Mouse (Mus musculus): Measurements from ENCODE around the gene Hdac7. TPM values are rescaled to one million over a fixed set of nuclear protein-coding genes. Genes with fewer than 3 reads are reported as not detected.

Gene Hdac7
- total RNA-seq, 2 experiments from 2014 or later = 23.7 to 25.9 TPM

DNA sequence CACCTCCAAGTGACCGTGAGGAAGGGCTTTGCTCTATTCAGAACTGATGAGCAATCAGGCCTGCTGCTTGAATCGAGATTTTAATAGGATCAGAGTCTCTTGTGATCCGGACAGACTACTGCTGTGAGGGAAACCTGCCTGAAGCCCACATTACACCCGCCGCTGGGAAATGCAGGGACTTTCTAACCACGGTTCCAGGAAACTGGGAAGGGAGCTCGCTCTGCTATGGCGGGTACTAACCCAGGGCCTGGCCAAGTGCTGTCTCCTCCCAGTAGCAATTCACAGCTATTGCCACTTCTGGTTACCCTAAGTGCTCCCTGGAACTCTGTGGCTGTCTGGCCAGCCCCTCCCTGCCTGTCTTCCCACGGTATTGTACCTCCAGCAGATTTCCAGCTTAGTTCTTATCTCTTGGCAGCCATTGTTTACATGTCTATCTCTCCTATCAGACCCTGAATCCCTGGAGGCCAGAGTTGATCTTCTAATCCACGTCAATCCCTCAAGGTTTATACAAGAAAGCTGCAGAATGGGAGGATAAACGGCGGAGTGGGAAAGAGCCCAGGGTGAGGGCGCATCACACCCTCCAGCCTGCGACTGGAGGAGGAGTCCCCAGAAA lies 18.7 kb upstream of the Hdac7 start:
- intact Hi-C loops (cut with DNase I) = no loop called here
- no peak for DNase-seq (ENCODE audit: low spot score in 2 of 2)

DNA sequence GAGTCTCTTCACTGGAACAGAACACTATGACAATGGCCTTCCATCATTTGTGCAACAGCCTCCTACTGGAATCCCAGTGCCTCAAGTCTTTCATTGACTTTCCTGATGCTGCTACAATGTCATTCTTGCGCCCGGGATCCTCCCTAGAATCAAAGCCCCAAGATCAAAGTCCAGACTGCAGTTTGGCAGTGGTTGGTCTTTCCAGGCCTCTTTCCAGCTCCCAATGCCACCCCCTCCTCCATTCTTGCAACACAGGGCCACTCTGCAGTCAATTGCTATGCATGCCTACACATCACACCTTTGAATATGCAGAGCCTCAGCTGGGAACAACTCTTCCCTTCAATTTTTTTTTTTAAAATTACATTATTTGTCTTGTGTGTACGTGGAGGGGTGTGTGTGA lies 16.1 kb upstream of the Hdac7 start:
- intact Hi-C loops (cut with DNase I) = no loop called here

DNA sequence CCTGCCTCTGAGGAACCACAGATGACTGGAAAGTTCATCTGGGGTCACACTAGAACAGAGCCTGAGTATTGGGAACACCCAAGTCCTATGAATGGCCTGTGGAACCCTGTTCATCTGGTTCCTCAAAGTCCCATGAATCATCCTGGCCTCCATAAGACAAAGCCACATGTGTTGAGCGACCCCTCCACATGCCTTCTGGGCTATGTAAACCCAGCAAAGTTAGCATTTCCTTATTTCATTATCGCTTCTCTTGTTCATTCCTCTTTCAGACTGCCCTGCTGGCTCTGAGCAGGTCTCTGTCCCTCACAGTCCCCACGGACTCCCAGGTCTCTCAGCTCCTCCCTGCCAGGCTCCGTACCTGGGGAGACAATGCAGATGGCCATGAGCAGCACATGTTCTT lies 14.1 kb upstream of the Hdac7 start:
- DNase-seq (ENCODE audit: low spot score in 2 of 2) = no peak
- intact Hi-C loops (cut with DNase I) = no loop called here

More for the DNA sequence above, 16.1 kb upstream of the Hdac7 start:
- DNase-seq (ENCODE audit: low spot score in 2 of 2) = no peak

DNA sequence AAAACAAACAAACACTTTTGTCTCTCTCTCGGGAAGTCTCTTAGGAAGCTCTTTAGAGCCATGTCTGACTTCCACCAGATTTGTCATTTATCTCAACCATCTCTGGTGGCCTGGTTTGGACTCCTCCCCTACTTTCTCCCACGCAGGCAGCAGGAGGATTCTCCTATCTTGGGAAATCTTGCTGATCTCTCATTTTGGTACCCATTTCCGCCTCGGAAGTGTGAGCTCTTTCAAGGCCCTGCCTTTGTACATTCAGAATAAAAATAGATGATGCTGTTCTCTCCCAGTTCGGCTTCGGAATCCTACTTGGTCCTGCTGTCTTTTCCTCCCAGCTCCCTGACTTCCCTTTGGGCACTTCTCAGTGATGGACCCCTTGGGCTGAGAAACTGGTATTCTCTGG lies 10.2 kb upstream of the Hdac7 start:
- intact Hi-C loops (cut with DNase I) = loop anchor here (1.0 kb wide), 1 partner anchor 98 kb away; no protein-coding TSS in a partner anchor
- no peak for DNase-seq (ENCODE audit: low spot score in 2 of 2)

DNA sequence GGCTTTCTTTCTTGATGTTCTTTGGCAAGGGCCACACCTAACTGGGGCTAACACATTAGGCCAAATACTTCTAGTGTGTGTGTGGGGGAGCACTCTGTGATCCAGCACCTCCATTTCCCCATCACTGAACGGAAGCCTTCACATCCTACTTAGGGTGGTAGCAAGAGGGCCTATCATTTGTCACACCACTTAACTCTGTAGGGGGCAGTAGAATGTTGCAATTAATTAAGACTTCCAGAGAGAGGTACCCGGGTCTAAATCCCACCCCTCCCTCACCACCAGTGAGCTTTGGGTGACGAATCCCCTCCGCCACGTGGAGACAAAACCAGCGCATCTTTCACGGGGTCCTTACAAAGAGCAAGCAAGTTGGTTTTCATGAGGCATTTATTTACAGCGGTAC lies 9.8 kb upstream of the Hdac7 start:
- DNase-seq (ENCODE audit: low spot score in 2 of 2) = no peak
- intact Hi-C loops (cut with DNase I) = loop anchor here (1.0 kb wide), 1 partner anchor 98 kb away; no protein-coding TSS in a partner anchor

DNA sequence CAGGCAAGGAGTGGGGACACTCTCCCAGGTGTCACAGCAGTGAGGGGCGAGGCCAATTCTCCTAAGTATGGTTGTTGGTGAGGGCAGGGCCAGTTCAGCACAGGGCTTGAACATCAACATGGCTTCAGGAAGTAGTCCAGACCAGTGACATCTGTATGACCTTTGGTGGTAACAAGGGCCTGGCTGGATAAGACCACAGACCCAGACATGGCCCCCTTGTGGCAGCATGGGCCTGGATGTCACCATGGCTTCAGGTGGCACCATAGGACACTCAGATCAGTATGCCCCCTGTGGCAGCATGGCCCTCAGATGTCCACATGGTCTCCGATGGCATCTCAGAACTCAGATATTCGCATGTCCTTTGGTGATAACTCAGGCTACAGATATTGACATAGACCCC lies 8.0 kb upstream of the Hdac7 start:
- DNase-seq (ENCODE audit: low spot score in 2 of 2) = no peak
- intact Hi-C loops (cut with DNase I) = no loop called here

DNA sequence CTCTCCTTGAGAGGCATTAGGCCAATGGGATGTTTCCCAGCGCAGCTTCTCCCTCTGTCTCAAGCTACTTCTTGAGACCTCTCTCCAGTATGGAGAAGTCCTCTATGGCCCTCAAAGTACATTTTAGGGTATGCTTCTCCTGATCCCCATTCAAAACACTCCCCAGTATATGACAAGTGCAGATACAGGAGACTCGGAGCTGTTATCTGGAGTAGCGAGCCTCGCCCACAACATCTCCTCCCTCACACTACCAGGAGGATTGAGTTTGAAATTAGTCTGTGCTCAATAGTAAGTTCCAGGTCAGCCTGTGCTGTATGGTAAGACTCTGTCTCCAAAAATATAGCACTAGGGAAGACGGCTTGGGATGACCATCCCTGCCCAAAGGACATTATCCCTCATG lies 6.7 kb upstream of the Hdac7 start:
- intact Hi-C loops (cut with DNase I) = no loop called here

DNA sequence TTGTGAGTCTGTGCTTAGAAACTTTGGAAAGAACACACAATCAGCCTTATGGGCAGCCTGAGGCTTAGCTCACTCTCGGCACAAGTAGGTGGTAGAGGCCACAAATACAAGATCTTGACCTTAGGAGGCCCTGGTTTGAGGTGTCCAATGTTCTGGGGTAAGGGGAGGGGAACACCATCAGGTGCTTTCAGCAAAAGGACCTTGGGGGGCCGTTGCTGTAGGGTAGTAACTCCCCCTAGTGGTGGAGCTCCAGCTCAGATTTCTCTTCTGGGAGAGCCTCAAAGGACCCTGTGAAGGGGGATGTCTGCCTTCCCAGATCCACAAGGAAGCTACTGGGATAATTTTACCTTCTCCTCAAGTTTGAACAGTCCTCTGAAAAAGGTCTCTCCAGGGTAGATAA lies 6.1 kb upstream of the Hdac7 start:
- intact Hi-C loops (cut with DNase I) = no loop called here
- no peak for DNase-seq (ENCODE audit: low spot score in 2 of 2)

More for the DNA sequence above, 6.7 kb upstream of the Hdac7 start:
- no peak for DNase-seq (ENCODE audit: low spot score in 2 of 2)

DNA sequence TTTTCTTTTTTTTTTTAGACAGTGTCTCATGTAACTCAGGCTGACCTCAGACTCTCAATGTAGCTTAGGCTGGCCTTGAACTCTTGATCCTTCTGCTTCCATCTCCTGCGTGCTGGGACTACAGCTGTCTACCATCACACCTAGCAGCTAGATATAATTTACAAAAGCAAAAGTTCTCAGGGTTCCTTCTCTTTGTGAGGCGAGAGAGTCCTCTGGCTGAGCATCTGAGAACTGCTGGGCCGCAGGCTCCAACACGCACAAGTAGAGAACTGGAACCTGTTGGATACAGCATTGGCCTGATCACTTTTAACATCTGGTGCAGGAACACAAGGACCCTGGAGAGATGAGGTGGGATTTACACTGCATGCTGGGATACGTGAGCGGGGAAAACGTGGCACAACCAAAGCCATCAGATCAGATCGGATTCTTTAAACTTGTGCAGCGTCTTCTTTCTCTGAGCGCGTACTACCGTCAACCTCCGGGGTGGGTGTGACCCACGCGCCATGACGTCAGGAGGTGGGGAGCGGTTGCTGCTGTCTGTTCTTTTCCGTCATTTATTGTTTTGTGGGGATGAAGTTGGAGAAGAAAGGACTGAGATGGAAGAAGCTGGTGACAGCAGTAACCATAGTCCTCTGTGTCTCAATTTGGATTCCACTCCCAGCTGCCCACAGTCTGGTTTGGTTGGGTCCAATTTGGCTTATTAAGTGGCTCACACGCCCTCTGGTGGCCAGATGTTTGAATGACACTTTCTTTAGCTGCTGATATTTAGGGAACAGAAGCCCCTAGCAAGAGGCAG lies 5.0 kb upstream of the Hdac7 start:
- intact Hi-C loops (cut with DNase I) = loop anchor here (1.0 to 5.0 kb wide), 2 partner anchors 65 to 132 kb away; no protein-coding TSS in a partner anchor
- peak; percentile 91 to 95 for DNase-seq (ENCODE audit: low spot score in 2 of 2)

DNA sequence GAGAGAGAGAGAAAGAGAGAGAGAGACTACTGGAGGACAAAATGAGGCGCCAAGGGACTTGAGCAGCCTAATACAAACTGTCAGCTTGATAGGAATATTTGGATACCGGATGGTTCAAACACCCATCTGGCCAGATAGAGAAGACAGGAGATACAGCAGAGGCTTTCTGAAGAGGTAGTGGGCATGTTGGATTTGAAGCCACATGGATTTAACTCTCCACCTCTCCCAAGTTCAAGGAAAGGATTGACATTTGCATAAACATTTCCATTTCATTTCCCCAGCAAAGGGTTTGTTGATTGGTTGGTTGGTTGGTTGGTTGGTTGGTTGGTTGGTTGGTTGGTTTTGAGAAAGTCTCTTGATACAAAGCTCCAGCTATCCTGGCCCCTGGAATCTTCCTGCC lies 3.6 kb upstream of the Hdac7 start:
- intact Hi-C loops (cut with DNase I) = loop anchor here (5.0 kb wide), 1 partner anchor 131 kb away; no protein-coding TSS in a partner anchor

DNA sequence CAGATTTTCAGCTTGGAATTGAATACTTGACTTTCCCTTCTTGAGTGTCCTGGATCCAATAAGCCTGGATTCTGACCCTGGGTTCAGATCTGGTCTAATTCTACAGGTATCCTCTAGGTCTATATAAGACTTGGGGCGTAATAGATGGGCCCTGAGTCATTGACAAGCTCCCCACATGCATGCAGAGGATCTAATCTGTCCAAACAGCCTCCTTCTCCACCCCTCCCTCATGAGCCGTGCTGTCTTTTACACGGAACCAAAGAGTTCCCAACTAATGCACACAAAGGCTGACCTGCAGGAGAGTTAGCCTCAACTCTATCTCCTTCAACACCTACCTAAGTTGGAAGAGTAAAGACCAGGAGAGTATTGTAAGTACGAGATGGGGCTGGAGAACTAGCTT lies 3.0 kb upstream of the Hdac7 start:
- DNase-seq (ENCODE audit: low spot score in 2 of 2) = no peak
- intact Hi-C loops (cut with DNase I) = loop anchor here (5.0 kb wide), 1 partner anchor 130 kb away; no protein-coding TSS in a partner anchor

More for the DNA sequence above, 3.6 kb upstream of the Hdac7 start:
- no peak for DNase-seq (ENCODE audit: low spot score in 2 of 2)

DNA sequence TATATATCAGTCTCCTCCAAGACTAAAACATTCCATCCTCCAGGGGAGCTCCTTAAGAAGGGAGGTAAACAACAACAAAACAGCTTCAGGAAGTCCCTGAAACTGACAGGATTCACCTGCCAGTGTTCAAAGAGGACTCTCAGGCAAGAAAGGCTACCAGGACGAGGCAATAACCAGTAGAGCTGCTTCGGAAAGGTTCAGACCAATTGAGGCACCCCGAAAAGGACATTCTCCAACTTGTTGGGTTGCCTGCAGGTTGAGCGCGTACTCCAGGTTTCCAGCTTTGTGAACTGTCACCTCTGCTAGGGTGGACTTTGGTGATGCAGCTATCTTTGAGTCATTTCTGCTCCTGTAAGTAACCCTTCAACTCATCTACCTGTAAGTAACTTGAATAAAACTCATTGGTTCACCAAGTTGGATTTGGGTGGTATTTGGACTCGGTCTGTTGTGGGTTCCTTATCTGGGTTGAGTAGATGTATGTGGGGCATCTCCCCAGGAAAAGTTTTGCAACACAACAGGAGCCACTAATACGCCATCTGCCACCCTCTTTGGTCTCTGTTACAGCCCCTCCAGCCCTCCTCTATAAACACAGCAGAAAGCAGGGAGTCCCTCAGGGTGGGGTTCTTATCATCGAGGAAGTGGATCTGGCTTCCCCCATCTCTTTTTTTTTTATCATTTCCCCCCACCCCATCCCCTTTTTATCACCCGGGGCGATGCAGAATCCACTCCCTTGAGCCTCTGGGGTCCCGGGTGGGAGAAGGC lies 2.0 kb upstream of the Hdac7 start:
- intact Hi-C loops (cut with DNase I) = loop anchor here (5.0 kb wide), 1 partner anchor 129 kb away; no protein-coding TSS in a partner anchor
- DNase-seq (ENCODE audit: low spot score in 2 of 2) = no peak

DNA sequence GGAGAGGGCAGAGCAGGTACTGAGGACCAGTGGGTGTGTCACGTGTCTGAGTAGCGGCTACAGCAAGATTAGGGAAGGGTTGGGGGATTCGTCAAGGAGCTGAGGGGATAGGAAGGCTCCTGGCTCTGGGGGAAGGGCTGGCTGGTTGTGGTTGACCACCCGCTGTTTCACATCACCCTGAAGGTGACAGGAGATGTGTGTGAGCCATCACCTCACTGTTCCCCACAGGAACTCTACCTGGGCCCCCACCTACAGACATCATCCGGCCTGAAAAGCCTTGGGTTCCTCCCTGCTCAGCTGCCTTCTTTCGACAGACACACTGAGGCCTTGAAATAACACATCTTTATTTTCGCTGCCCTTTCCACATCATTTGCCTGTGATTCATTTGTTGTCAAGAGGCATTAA lies 1.1 kb downstream of the Hdac7 start:
- intact Hi-C loops (cut with DNase I) = no loop called here
- DNase-seq (ENCODE audit: low spot score in 2 of 2) = no peak

DNA sequence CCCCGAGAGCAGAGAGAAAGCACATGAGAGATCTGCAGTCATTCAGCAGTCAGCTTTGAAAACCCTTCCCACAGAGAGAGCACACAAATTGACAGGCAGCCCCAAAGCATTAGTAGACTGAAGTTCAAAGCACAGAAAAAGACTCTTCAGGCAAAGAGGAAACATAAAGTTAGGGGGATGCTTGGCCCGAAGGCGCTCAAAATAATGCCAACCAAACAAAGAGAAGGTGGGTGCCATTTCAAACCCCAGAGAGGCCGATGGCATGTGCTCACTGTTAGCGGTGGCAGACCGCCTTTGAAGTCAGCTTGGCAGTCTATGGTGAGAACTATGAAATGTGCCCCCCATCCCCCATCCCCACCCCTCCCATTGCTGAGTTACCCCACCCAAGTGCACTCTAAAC lies 2.2 kb downstream of the Hdac7 start:
- DNase-seq (ENCODE audit: low spot score in 2 of 2) = no peak
- intact Hi-C loops (cut with DNase I) = no loop called here

DNA sequence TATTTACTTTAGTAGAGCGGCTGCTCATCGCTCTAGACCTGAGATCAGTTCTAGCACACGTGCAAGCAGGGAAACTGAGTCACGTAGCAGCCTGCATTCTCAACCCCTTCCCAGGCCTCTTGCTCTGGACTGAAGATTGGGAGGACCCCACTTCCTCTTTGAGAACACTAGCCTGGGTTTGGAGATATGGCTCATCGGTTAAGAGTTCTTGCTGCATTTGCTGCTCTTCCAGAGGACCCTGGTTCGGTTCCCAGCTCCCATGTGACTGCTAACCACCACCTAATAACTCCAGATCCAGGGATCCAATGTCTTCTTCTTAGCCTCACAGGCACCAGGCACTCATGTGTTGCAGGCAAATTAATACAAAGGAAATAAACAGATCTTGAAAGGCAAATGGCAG lies 2.9 kb downstream of the Hdac7 start:
- DNase-seq (ENCODE audit: low spot score in 2 of 2) = no peak
- intact Hi-C loops (cut with DNase I) = no loop called here

DNA sequence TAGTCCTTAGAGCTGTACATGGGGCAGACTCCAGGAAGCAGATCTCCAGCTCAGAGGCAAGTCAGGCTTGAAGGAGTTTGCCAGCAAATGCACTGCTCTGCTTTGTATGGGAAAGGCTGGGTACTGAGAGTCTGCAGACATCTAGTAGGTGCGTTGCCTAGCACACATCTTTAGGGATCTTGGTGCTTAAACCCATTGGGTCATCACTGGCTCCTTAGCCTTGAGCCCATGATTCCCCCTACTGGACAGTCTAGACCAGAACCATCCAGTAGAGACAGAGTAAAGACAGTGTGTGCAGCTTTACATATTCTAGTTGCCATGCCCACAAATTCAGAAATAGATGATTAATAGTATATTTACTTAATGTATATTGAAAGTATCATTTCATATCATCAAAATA lies 3.5 kb downstream of the Hdac7 start:
- DNase-seq (ENCODE audit: low spot score in 2 of 2) = no peak
- intact Hi-C loops (cut with DNase I) = no loop called here

DNA sequence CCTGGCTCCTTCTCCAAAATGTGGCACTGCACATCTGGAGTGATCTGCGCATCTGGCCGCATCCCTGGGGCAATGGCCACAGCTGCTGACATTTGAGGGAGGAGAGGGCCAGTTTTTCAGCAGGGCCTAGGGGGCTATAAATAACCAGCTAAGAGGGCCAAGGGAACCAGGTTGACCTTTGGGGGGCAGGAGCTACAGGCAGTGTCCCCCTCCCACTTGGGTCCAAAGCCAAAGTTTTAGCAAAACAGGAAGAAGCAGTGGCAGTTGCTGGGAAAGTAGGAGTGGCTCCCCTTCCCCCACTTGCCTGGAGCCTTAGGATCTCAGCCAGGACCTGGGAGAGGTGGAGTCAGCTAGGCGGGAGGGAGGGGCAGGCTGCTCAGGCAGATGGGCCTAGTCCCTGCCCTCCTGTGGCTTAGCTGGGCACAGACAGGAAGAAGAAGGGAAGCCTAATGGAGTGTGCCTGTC lies 4.3 kb downstream of the Hdac7 start:
- DNase-seq (ENCODE audit: low spot score in 2 of 2) = no peak
- intact Hi-C loops (cut with DNase I) = no loop called here

DNA sequence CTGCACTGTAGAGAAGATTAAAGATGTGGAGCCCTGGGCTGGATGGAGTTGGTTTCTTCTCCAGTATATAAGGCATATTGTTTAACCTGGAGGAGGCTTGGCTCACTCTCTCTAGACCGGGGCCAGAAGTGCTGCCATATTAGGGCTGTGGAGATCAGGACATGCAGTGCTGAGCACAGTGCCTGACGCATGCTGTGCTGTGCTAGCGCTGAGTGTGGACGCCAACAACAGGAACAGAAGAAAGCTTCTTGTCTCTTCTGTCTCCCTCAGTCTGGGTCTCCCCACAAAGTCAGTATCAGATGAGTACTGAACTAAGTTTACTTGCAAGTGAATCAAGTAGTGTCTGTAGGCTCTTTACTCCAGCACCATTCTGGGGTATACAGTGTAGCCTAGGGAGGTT lies 4.8 kb downstream of the Hdac7 start:
- no peak for DNase-seq (ENCODE audit: low spot score in 2 of 2)
- intact Hi-C loops (cut with DNase I) = no loop called here

DNA sequence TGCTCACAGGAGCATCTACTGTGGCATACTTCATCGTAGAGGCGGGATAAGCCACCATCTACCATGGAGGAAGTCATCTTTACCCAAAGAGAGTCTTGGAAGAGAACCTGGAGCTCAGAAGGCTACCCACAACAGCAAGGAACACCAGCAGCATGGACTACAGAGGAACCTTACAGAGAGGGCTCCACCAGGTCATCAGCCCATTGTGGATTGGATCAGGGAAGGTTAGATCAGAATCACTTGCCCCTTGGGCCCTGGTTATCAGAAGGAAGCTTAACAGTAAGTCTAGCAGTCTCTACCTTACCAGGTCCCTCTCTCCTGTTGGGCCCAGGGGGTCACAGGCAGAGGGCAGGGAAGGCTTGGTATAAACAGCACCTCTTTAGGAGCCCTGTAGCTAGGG lies 5.3 kb downstream of the Hdac7 start:
- DNase-seq (ENCODE audit: low spot score in 2 of 2) = no peak
- intact Hi-C loops (cut with DNase I) = no loop called here

DNA sequence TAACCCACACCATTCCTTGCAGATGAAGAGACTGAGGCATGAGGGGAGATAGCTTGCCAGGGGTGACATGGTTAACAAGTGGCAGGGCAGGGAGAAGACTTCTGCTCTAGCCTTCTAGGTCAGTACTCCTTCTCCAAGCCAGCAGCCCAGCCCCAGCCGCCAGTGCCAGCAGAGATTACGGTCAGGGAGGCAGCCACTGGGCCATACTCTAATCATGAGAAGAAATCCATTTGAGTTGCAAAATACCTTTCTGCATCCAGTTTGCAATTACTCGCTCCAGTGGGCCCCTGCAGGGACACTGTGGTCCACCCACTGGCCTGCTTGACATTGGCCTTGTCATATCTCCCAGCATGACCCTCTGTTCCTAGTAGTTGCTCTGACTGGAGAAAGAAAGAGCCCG lies 5.9 kb downstream of the Hdac7 start:
- intact Hi-C loops (cut with DNase I) = no loop called here
- no peak for DNase-seq (ENCODE audit: low spot score in 2 of 2)
